Mouse (Mus musculus) hindbrain, embryonic 14.5 days (tissue): Measurements from ENCODE around the gene Rbfox1. TPM values are rescaled to one million over a fixed set of nuclear protein-coding genes. Genes with fewer than 3 reads are reported as not detected.

ENCODE experiments used
- ATAC-seq: fragments of 200-750 bp; cut with Nextera tagmentation; 2 replicates; pipeline ENCODE4 v1.8.0; 2017; ENCODE audit warnings: moderate number of reproducible peaks, mild to moderate bottlenecking, moderate TSS enrichment, moderate library complexity; ENCODE audit not compliant: low FRiP score
- DNase-seq: peaks from one replicate; pipeline ENCODE4 v3.0.0-alpha.2; 2015; ENCODE audit warnings: low spot score
- H3K27ac ChIP-seq: fragments of 300-500 bp; sonication (generic); 2 replicates; pipeline ENCODE4 v1.5.1; 2014; ENCODE audit warnings: mild to moderate bottlenecking, moderate library complexity
- H3K27me3 ChIP-seq: fragments of 300-500 bp; sonication (generic); 2 replicates; pipeline ENCODE4 v1.6.1; 2014; ENCODE audit warnings: mild to moderate bottlenecking, low read length, mixed read lengths; ENCODE audit not compliant: control insufficient read depth, insufficient read depth
- H3K36me3 ChIP-seq: fragments of 300-500 bp; sonication (generic); replicated peaks from 2 replicates; pipeline ENCODE4 v1.6.1; 2014; ENCODE audit not compliant: control insufficient read depth, insufficient read depth
- H3K4me1 ChIP-seq: fragments of 300-500 bp; sonication (generic); replicated peaks from 2 replicates; pipeline ENCODE4 v1.6.1; 2014; ENCODE audit warnings: antibody characterized with exemption, low read length, mixed read lengths; ENCODE audit not compliant: control insufficient read depth, insufficient read depth
- H3K4me2 ChIP-seq: fragments of 300-500 bp; sonication (generic); replicated peaks from 2 replicates; pipeline ENCODE4 v1.6.1; 2014; ENCODE audit warnings: mild to moderate bottlenecking, moderate library complexity
- H3K4me3 ChIP-seq: fragments of 300-500 bp; sonication (generic); replicated peaks from 2 replicates; pipeline ENCODE4 v1.5.1; 2014; ENCODE audit warnings: mild to moderate bottlenecking, low read length
- H3K9ac ChIP-seq: fragments of 300-500 bp; sonication (generic); 2 replicates; pipeline ENCODE4 v1.6.1; 2014
- H3K9me3 ChIP-seq: fragments of 300-500 bp; sonication (generic); 2 replicates; pipeline ENCODE4 v1.6.1; 2016; ENCODE audit warnings: low read length; ENCODE audit not compliant: control insufficient read depth
- WGBS: fragments of 180-500 bp; shearing (Covaris S2); extraction: QIAGEN DNeasy Blood & Tissue Kit; methylation state at CpG from one replicate; pipeline ENCODE4 v1.1.7; 2014; 5-methylcytosine and 5-hydroxymethylcytosine counted together
- polyA plus RNA-seq: library from polyadenylated mRNA; unstranded; fragments of >200 nt; fragmentation: Nextera tagmentation; extraction: Ambion mirVana; gene quantifications from 2 replicates; pipeline ENCODE4 v1.2.1, GENCODE M21; 2014

Gene Rbfox1
- polyA plus RNA-seq, 1 experiment from 2014 or later: 217 TPM

DNA sequence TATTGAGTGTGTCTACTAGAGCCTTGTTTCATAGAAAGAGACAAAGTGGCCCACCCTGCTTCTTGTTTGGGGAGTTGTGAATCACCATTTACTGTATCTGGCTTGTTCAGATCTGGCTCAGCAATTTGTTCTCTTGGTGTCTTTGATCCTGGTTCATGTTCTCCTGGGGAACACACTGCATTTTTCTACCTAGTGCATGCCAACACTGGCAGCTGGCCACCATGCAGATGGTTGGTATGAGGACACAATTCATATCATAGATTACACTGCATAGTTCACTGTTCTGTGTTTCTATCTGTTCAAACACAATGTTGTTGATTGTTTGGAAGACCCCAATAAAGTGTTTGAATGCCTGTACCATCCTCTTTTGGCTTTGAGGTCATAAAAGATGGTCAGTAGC lies 948.3 kb downstream of the Rbfox1 start:
- DNase-seq (no peak), ATAC-seq (no peak)
- Histone ChIP-seq H3K9me3 (no peaks in the 10 kb centered on the region), H3K4me1 (no peaks in the 10 kb centered on the region), H3K4me2 (no peak overlapping the region), H3K9ac (no peak overlapping the region), H3K36me3 (no peaks in the 10 kb centered on the region), H3K27ac (no peak overlapping the region), H3K4me3 (no peak overlapping the region), H3K27me3 (no peaks in the 10 kb centered on the region)

DNA sequence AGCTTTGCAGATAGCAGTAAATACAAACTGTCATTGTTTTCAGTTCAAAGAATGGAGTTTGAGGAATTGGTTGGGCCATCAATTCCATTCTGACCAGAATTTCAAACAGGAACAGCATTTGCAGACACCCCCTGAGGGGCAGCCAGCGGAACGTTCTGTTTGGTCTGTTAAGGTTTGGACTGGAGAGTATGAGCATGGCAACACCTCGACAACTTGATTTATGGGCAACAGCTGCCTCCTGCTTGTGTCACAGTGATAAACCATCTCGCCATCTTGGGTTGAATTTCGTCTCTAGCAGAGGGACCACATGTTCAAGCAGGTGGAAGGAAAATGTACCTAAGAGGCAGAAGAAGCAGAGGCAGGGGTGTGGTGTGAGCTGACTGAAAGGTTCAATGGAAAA lies 949.9 kb downstream of the Rbfox1 start:
- WGBS: 31% methylated on average over 5 of the region's 5 CpGs
- Histone ChIP-seq H3K4me3 (no peak overlapping the region), H3K4me1 (peaks cover 6% of the 10 kb centered on the region; the same call in 1 of the 2 replicates), H3K27me3 (no peaks in the 10 kb centered on the region), H3K36me3 (no peaks in the 10 kb centered on the region), H3K9me3 (no peaks in the 10 kb centered on the region), H3K27ac (no peak overlapping the region), H3K9ac (no peak overlapping the region), H3K4me2 (no peak overlapping the region)
- DNase-seq: no peak
- no peak for ATAC-seq

DNA sequence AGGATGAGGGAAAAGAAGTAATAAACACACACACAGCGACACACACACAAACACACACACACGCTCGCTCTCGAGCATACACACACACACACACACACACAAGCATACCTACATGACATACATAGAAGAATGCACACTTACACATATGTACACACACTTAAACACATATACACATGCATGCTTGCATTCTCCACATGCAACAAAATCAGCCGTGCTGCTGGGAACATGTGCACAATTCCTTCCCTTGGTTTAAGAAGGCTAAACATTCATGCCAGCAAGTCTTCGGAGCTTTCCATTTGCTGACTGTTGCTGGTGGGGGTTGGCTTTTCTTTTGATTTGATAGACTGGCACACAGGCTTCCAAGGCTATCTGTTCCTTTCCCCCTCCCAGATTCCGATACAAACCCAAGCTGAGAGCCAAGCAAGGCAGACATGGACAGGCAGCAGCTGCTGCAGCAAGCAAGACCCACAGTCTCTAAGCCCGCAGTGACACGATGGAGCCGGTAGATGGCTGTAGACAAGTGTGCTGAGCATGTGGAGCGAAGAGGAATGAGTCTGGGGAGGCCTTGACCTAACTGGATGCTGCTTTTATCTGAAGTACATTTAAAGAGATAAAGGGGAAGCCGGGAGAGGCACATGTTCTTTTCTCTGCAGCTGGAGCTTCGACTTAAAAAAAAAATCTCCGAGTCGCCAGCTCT lies 954.3 kb downstream of the Rbfox1 start:
- Histone ChIP-seq H3K4me3 (no peak overlapping the region), H3K4me1 (peaks cover 20% of the 10 kb centered on the region; the same call in 1 of the 2 replicates), H3K36me3 (no peaks in the 10 kb centered on the region), H3K9ac (no peak overlapping the region), H3K27me3 (no peaks in the 10 kb centered on the region), H3K4me2 (peak overlapping the region; percentile 35), H3K27ac (peak overlapping the region; percentile 68), H3K9me3 (no peaks in the 10 kb centered on the region)
- WGBS: 33% methylated on average over 15 of the region's 15 CpGs
- DNase-seq: peak; percentile 83
- peak; percentile 91 for ATAC-seq

DNA sequence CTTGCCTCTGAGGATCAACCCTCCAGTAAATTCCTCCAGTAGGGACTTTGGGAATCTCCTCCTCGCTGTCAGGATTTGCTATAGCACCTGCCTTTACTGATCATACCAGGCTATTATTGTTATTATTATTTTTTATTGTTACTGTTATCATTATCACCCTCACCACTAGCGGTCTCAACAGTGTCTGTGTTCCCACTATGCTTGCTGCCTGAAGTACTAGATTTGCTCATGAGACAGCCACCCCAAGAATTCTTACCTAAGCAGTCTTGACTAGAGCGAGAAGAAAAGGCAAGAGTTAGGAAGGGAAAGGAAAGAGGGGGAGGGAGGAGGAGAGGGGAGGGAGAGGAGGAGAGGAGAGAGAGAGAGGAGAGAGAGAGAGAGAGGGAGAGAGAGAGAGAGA lies 954.9 kb downstream of the Rbfox1 start:
- Histone ChIP-seq H3K4me2 (peak overlapping the region; percentile 35), H3K4me1 (peaks cover 20% of the 10 kb centered on the region; the same call in 1 of the 2 replicates), H3K27me3 (no peaks in the 10 kb centered on the region), H3K9ac (no peak overlapping the region), H3K27ac (peak overlapping the region; percentile 66), H3K9me3 (no peaks in the 10 kb centered on the region), H3K36me3 (no peaks in the 10 kb centered on the region), H3K4me3 (peak overlapping the region; percentile 12; the same call in 1 of the 2 replicates)
- WGBS: 50% methylated on average over 3 of the region's 3 CpGs
- no peak for ATAC-seq
- DNase-seq: no peak

DNA sequence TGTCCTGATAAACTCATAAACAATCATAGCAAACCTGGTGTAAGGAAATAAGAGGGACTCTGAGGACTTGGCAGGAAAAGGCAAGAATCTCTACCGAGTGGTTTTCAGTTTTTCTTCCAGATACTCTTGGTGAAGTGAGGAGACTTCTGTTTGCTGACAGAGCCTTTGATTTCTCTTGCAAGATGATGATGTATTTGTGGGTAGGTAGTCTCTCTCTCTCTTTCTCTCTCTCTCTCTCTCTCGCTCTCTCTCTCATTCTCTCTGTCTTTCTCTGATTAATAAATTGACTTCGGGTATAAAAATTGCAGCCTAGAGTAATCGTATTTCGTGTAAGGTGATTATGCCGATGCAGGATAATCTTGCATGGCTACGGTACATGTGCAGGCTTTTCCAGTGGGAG lies 955.3 kb downstream of the Rbfox1 start:
- H3K4me3 ChIP-seq: peak overlapping the region; percentile 12; the same call in 1 of the 2 replicates
- peak overlapping the region; percentile 32; the same call in 1 of the 2 replicates for H3K9ac ChIP-seq
- H3K27ac ChIP-seq: peak overlapping the region; percentile 66
- H3K4me1 ChIP-seq: peaks cover 20% of the 10 kb centered on the region; the same call in 1 of the 2 replicates
- H3K4me2 ChIP-seq: peak overlapping the region; percentile 35
- 46% methylated on average over 7 of the region's 7 CpGs for WGBS
- no peaks in the 10 kb centered on the region for H3K36me3 ChIP-seq
- DNase-seq (no peak), ATAC-seq (no peak)
- no peaks in the 10 kb centered on the region for H3K9me3 ChIP-seq
- no peaks in the 10 kb centered on the region for H3K27me3 ChIP-seq

DNA sequence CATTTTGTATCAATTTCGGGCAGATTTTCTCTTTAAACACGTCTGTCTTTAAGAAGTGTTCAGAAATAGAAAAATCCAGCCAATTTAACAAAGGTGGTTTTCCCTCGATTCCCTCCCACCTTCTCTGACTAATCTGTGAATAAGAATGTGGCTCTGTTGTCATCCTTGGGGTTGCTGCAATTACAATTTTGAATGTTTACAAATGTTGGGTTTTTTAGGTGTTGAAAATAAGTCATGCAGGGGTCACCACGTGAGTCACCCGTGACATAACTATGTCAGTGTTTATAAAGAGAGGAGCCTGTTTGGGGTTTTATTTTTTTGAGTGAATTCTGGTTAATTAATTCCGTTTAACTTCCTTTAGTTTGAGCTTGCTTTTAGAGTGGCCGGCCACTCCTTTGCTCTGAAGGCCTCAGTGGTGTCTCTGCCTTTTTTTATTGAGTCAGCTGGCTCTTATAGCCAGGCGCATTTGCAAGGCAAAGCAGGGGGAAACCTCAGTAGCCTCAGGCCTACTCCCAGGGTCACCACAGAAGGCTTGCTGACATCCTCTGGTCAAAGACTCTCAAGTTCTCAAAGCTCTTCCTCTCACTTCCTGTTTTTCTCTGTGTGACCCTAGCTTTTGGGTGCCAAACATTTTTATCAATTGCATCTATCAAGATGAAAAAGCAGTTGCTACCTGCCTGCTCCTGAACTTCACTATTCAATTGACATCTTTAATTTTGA lies 957.1 kb downstream of the Rbfox1 start:
- Histone ChIP-seq H3K4me2 (peak overlapping the region; percentile 35), H3K4me3 (no peak overlapping the region), H3K4me1 (peaks cover 20% of the 10 kb centered on the region; the same call in 1 of the 2 replicates), H3K36me3 (no peaks in the 10 kb centered on the region), H3K27me3 (no peaks in the 10 kb centered on the region), H3K27ac (no peak overlapping the region), H3K9ac (no peak overlapping the region), H3K9me3 (no peaks in the 10 kb centered on the region)
- ATAC-seq: no peak
- no peak for DNase-seq
- 35% methylated on average over 8 of the region's 8 CpGs for WGBS

DNA sequence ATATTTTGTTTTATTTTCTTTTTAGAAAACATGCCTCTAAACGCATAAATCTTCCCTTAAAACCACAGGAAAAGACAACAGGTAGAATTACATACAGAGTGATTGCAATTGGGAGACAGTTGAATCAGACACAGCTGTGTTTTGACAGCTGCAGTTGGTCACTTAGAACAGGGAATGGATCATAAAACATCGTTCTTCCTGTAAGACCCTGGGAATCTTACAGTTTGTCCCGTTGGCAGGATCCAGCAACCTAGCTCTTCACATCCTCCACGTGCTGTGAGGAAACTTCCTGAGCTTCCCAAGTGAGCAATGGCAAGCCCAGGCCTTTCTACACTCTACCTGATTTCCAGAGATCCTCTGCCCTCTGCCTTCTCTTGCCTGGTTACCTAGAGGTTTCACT lies 959.5 kb downstream of the Rbfox1 start:
- no peak for ATAC-seq
- H3K36me3 ChIP-seq: no peaks in the 10 kb centered on the region
- no peak overlapping the region for H3K9ac ChIP-seq
- WGBS: 84% methylated on average over 4 of the region's 4 CpGs
- no peak overlapping the region for H3K27ac ChIP-seq
- no peak overlapping the region for H3K4me3 ChIP-seq
- H3K4me2 ChIP-seq: no peak overlapping the region
- peaks cover 17% of the 10 kb centered on the region; the same call in 1 of the 2 replicates for H3K4me1 ChIP-seq
- H3K9me3 ChIP-seq: no peaks in the 10 kb centered on the region
- no peak for DNase-seq
- no peaks in the 10 kb centered on the region for H3K27me3 ChIP-seq

DNA sequence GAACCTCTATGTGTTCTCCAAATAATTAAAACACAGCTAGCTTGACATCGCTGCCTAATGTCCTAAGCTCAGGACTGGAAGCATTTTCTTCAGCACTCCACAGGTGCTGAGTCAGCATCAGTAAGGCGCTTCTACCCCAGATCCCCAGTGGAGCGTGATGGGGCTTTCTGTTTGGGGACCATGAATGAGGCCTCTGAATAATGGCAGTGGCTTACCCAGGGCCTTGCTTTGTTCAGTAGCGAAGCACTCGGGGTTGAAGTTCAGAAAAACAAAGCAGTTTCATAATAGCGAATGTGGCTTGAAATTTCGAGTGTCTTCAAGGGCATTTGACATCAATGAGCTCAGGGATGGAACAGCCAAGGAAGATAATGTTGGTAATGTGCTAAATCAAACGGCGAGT lies 966.2 kb downstream of the Rbfox1 start:
- ATAC-seq (no peak), DNase-seq (no peak)
- Histone ChIP-seq H3K36me3 (no peaks in the 10 kb centered on the region), H3K4me3 (no peak overlapping the region), H3K27ac (no peak overlapping the region), H3K9me3 (no peaks in the 10 kb centered on the region), H3K4me1 (no peaks in the 10 kb centered on the region), H3K27me3 (no peaks in the 10 kb centered on the region), H3K4me2 (no peak overlapping the region), H3K9ac (no peak overlapping the region)
- 14% methylated on average over 9 of the region's 9 CpGs for WGBS

DNA sequence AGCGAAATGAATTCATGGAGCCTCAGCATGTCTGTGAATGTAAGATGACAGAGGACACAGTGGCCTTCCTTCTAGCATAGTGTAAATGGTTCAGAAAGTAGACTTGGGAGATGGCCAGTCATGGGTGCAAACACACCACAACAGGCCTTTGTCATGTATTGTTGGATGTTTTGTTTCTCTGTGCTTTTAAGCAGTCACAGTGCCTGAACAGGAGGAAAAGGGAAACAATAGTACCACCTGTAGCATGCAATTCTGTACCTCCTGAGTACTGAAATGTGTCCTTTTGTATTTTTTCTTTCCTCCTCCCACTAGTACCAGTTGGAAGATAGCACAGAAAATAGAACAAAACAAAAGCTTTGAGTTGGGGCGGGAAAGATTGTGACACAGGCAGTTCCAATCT lies 968.6 kb downstream of the Rbfox1 start:
- no peak for DNase-seq
- H3K4me2 ChIP-seq: no peak overlapping the region
- ATAC-seq: no peak
- no peaks in the 10 kb centered on the region for H3K27me3 ChIP-seq
- no peak overlapping the region for H3K27ac ChIP-seq
- H3K36me3 ChIP-seq: no peaks in the 10 kb centered on the region
- no peak overlapping the region for H3K4me3 ChIP-seq
- WGBS: 58% methylated on average over 2 of the region's 2 CpGs
- no peaks in the 10 kb centered on the region for H3K9me3 ChIP-seq
- H3K9ac ChIP-seq: no peak overlapping the region
- H3K4me1 ChIP-seq: no peaks in the 10 kb centered on the region
